Mouse (Mus musculus): ENCODE results near the gene Cib3.

The Cib3 gene

DNA sequence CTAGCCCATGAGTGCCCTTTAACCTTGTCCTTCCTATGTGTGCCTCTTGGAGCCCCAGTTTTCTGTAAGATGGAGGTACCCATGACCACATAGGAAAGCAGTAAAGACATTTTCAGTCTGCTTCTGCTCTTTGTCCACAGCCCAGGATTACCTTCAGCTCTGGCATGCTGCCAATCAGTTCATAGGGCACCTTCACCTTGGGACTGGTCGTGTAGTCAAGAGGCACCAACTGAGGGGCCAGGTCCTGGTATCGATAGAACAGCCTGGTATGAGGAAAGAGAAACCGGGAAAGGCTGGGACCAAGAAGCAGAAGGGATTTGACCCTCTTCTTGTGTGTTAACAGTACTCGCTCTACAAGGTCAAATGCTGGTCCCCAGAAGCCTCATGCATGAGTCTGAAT is 2.4 kb downstream of the Cib3 start:
- DNase-seq (ENCODE audit: low spot score) = no peak

DNA sequence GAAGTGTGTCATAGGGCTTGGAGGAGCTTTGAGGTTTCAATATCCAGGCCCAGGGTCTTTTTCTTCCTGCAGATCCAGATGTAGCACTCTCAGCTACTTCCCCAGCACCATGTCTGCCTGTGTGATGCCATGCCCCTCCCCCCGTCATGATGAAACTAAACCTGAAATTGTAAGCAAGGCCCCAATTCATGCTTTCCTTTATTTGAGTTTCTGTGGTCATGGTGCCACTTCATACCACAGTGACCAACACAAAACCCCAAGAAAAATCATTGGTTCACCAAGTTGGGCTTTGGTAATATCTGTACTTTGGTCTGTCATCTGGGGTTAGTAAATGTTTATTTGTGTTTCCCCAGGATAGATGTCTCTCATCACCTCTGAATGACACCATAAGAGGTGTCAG is 4.1 kb downstream of the Cib3 start:
- no peak for DNase-seq (ENCODE audit: low spot score)

DNA sequence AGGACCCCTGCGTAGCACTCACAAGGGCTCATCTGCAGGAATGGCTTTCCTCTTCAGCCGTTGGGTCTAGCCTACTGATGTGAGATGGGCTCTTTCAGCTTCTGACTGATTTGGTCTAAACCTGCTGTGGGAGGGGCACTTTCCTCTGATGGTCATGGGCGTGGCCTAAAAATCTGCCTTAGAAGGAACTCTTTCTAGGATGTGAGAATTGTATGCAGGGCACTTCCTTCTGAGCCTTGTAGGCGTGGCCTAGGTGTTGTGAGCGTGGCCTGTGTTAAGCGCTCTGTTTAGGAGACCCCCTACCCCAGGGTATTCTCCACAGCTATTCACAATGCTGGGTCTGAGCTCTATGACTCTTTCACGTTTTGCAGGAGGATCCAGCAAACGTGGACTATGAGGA is 14.6 kb downstream of the Cib3 start:
- DNase-seq (ENCODE audit: low spot score) = no peak

DNA sequence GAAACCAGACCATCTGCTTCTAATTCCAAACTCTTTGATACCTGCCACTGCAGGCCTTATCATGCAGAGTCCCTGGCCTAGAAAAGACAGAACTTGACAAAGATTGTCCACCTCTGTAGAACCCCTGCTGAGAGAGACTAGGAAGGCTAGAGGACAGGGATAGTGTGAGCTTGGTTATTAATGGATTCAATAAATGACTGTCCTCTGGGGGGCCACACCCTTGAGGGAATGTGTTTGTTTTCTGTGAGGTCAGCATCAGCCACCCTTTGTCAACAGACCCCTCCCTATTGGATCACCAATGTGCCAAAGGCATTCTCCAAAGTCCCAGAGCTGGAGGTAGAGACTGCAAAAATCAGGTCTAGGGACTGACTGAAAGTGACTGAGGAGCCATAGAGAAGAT is 20.6 kb downstream of the Cib3 start:
- DNase-seq (ENCODE audit: low spot score) = no peak

DNA sequence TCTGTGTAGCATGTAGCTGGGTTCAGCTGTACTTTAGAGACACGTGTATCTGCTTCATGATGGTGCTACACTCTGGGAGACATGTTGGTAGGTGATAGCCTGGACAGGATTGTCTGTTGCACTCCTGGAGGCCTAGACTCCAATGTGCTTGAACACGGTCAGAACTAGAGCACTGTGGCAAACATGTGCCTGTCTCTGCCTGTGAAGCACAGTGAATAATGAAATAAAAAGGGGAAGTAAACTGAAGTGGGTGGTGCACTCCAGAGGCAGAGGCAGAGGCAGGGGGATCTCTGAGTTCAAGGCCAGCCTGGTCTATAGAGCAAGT is 22.5 kb downstream of the Cib3 start:
- DNase-seq (ENCODE audit: low spot score) = no peak

DNA sequence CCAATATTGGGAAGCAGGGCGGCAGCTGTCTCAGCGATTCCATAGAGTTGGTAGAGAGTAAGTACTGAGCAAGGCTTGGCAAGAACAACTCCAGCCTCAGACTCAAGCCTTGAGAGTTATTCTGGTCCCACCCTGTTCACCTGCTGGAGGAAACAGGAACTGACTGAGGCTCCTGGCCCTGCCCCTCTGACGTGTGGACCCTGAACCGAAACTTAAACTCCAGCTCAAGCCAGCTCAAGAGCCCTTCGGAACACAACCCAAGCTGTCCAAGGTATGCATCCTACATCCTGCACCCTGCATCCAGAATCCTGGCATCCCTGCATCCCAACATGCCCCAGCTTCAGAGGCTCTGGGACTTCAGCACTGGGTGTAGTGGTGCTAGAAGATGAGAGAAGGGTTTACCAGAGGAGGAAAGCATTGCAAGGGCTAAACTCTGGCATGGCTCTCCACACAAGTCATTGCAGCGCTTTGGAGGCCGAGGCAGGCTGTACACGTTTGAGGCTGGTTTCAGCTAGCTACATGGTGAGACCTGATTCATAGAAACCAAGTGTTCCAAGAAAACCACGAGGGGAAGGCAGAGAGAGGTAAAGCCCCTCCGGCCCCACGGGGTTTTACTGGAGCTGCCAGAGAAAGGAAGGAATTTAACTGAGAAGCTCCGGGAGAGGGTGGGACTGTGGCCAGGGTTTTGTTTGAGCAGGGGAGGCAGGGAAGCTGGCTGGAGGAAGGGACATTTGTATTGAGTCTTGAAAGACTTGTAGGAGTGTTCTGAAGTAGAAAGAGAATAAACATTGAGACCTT is 23.0 kb downstream of the Cib3 start, which contains the start of gene Hsh2d:
Gene Hsh2d, plus strand, starts transcription at position 222 of the 798 bp plus-strand sequence.
- DNase-seq (ENCODE audit: low spot score) = no peak

DNA sequence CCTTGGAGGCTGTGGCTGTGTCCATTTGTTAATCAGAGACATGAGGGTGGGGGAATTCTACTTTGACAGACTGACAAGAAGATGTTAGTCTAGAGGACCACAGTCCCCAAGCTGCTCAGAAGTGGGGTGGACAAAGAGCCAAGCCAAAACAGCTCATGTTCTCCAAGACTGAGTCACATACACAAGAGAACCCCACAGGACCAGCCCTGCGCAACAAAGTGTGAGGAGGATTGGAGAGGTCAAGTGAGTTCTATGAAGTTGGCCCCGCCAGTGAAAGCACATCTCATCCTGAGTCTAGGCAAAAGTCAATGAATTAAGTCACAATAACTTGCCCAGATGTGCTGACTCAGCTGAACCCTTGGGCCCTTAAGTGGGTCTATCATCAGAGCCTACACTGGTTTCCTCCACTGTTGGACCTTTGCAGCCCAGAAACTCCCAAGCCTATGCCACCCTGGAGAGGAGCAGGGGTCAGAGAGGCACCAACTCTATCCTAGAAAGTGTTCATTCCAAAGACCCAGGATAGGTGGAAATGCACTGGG is 24.8 kb downstream of the Cib3 start:
- no peak for DNase-seq (ENCODE audit: low spot score)

DNA sequence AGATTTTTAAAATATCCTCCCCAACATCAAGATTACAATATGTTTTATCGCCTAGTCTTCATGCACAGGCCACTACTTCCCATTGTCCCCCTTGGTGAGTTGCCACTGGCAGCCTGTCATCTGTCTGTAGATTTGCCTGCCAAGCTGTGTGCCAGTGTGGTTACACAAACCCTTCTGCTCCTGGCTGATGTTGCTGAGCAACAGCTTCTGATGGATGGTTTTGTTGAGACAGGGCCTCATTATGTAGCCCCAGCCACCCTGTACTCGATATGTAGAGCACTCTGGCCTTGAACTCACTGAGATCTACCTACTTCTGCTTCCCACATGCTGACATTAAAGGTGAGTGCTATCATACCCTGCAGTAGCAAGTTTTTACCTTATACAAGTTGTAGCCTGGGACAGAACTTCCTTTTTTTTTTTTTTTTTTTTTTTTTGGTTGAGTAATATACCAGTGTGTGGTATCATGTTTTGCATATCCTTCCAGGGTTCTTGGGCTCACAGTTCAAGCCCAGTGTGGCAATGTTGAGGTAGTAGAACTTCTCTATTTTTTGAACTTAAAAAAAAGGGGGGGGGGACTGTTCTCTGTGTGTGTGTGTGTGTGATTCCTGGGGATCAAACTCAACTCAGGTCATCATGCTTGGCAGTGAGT is 29.0 kb downstream of the Cib3 start:
- DNase-seq (ENCODE audit: low spot score) = peak; percentile 52

DNA sequence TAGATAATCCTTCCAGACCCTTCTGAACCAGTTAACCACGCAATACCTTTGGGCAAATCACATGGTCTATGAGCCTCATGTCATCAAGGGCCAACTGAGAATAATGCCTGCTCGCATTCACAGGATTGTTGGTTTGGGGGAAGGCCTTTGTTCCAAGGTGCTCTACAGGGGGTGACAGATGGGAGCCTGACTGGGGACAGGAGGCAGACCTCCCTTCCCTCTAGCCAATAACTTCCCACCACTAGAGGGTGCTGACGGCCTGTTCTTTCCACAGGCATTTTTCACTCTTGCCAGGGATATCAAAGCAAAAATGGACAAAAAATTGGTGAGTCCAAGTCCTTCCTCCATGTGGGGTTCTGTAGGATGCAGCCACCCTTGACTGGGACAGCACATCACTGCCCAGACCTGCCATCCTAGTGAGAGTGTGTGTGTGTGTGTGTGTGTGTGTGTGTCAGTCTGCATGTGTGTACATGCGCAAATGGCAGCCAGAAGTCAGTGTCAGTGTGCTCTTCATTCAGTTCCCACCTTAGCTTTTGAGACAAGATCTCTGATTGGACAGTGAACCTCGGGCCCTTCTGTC is 35.2 kb downstream of the Cib3 start:
- peak; percentile 80 for DNase-seq (ENCODE audit: low spot score)

DNA sequence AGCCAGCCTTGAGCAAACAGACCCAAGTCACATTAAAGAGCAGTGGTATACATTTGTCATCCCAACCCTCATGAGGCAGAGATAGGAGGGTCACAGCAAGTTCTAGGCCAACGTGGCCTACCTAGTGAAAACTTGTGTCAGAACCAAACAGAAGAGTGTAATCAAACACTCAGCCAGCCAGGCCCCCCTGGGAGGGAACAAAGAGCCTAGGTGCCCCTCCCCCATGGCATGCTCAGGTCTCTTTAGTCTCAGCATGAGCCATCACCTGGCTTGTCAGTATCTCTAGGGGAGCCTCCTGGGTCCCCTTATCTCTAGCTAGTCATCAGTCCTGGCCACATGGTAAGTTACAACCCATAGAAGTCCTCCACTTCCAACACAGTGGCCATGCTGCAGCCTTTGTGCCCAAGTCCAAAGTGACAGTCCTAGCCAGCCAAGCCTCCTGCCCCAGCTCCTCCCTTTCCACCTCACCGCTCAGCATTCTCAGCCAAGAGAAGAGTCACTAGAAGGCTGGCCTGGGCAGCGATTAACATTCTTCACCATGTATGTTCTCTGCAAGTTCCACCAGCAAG is 42.9 kb downstream of the Cib3 start:
- DNase-seq (ENCODE audit: low spot score) = no peak

DNA sequence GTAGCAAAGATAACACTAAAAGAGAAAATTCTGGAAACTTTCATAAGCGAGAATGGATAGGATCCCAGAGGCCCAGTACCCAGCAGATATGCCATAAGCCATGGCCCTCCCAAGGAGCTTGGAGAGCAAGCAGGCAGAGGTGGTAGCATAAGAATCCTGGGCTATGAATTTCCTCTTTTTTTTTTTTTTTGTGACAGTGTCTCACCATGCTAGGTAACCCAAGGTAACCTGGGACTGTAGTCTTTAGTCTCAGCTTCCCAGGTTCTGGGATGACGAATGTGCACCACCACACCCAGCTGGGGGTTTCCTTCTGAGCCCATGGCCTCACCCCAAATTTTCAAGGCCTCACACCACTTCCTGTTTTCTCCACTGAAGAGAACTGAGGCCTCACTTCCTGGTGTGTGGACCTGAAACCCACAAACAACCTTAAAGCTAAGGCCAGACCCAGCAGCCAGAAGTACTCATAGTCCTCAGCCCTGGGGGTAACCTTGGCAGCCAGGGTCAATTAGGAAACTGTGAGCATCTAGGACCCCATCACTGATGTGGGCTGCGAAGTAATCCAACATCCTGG is 43.5 kb downstream of the Cib3 start:
- DNase-seq (ENCODE audit: low spot score) = no peak

DNA sequence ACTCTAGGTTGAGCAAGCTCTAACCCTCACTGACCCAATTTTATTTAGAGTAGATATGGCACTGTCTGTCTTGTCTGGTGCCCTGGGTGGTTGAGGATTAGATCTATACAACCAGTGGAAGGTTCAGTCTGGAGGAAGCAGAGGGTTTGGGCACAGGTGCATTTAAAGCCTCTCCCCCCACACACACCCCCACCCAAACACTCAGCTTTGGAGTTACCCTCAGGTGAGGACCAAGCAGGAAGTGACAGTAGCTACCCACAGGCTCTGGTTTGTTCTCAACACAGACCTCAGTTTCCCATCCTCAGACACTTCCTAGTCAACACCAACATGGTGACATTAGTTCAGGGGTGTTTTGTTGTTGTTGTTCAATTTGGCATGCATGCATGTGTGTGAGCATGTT is 49.8 kb downstream of the Cib3 start:
- no peak for DNase-seq (ENCODE audit: low spot score)

DNA sequence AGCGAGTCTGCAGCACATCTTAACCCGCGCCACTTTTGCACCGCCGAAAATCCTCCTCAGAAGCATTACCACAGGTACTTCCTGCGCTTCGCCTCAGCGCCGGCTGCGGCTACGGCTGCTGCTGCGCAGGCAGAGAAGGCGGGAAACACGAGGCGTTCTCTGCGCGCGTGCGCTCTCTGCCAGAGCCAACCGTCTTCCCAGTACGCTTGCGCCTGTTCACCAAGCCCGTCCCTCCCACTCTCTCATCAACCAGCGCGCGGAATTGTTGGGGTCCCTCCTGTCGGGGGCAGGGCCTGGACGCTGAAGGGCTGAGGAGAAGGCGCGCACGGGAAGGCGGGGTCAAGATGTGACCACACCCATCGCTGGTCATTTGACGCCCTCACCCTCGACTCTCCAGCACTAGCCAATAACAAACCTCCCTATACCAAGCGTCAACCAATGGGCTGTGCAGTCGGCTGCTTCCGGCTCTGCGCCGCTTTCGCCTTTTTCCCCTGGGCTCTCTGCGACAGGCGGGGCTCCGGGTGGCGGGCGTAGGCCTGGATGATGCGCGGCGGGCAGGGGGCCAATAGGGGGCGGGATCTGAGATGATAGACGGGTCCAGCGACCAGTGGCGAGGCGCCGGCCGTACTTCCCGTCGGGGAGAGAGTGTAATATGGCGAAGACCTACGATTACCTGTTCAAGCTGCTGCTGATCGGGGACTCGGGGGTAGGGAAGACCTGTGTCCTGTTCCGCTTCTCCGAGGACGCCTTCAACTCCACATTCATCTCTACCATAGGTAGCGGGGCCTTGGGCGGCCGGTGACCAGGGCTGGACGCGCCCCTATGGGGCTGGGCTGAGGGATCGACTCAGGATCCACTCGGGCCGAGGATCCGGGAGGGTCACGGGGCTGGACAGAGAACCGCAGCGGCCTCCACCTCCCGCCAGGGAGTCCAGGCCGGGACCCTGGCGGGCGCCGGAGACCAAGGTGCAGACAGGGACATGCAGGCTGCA is 51.6 kb downstream of the Cib3 start, which contains the start of gene Rab8a:
Gene Rab8a, plus strand, starts transcription at position 494 of the 991 bp plus-strand sequence.
- peak; percentile 100 for DNase-seq (ENCODE audit: low spot score)

DNA sequence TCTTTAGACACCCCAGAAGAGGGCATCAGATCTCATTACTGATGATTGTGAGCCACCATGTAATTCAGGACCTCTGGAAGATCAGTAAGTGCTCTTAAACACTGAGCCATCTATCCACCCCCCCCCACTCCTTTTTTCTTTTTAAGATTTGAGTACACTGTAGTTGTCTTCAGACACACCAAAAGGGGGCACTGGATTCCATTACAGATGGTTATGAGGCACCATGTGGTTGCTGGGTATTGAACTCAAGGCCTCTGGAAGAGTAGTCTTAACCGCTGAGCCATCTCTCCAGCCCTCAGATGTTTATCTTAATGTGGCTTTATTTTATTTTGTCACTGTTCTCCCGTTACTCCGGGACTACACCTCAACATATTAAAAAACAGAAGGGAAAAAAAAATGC is 52.6 kb downstream of the Cib3 start:
- DNase-seq (ENCODE audit: low spot score) = no peak

DNA sequence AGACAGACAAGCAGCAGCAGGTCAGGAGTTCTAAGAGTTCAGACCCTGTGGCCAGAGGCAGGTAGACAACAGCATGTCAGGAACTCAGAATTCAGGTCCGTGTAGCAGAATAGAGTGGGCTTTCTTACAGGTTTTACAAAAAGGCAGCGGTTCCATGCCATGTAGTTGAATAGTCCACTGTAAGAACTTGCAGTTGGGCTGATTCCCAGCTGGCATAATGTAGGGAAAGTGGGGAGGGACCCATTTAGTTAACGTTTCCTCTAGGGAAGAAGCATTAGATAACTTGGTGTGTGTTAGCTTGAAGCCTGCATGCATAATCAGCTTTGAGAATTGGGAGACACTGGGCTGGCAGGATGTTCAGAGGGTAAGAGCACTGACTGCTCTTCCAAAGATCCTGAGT is 53.9 kb downstream of the Cib3 start:
- no peak for DNase-seq (ENCODE audit: low spot score)

DNA sequence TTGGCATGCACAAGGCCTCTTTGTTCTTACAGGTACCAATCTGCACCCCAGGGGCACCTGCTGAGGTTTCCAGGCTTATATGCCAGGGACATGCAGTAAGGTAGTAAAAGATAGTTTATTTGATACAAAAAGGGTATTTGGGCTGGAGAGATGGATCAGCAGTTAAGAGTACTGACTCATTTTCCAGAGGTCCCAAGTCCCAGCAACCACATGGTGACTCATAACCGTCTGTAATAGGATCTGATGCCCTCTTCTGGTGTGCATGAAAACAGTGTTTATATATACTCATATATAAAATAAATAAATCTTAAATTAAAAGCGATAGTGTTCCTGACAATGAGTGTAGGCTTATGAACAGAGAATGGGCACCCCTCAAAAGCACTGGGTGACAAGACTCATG is 54.5 kb downstream of the Cib3 start:
- no peak for DNase-seq (ENCODE audit: low spot score)

All from layer of hippocampus, adult 11-12 months (tissue).